In the genomic region with DNA sequence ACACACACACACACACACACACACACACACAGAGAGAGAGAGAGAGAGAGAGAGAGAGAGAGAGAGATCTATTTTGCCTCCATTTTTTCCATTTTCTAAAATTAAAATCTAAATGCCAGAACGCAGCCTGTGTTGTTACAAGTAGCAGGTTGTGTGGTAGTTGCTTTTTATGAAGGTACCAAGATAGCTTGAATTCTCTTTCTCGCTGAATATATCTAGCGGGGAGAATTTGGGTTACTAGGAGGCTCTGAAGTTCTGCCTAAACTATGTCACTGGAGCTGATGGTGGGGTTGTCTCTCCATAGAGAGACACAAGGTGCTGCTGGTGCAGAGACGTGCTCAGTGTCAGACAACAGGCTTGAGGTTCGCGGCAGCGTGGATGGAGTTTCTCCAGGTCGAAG, we compare ENCODE assay signal across 14 mouse cellular contexts.
DNase-seq lines count a peak whose midpoint lies in the region; ATAC-seq lines count a peak whose summit lies in the region.
"Had no signal": no experiment of that assay in that cellular context is flagged by ENCODE, and none has a peak within 500 bp of the region (broad histone marks: within the 10 kb centered on the region; RNA-seq: fewer than 3 reads in every experiment).

No protein-coding gene starts in this region.

- DNase-seq in frontal cortex, postnatal 10 days (ENCODE audit: low spot score in 2 of 2): no peak
- peak; percentile 50 for DNase-seq in brain, adult 2 months (ENCODE audit: low read depth, low spot score)
- DNase-seq in telencephalon, adult 2 months (ENCODE audit: low read depth, low spot score): peak; percentile 34
- DNase-seq in embryo, embryonic 10.5 days (ENCODE audit: low spot score): no peak
- DNase-seq: adrenal gland, postnatal 10 days; adrenal gland, postnatal 25 days; cerebellum, adult 11-12 months; cerebellum, adult 2 months; cerebellum, adult 9-10 months; cerebellum, postnatal 10 days; cerebellum, postnatal 25 days; embryo, embryonic 11 days had no signal

- peak; percentile 78 for ATAC-seq in frontal cortex, adult (ENCODE audit: low TSS enrichment)
- ATAC-seq: forebrain, embryonic 14.5 days had no signal

Comparison
In these comparisons a context has a peak if more than half of its experiments do, and no peak if none do; other contexts are left out.
1. DNase-seq: peak in brain, adult 2 months (single experiment) and telencephalon, adult 2 months (single experiment); none in frontal cortex, postnatal 10 days (0 of 2) and embryo, embryonic 10.5 days (single experiment).